Mouse (Mus musculus) urinary bladder, postnatal 14 days (tissue): ENCODE measurements around the gene Bcar1.
A peak's percentile ranks its signal among the peaks of the same experiment; 100 is the strongest.

Experiments
- DNase-seq: peaks from one replicate; pipeline ENCODE4 v3.0.0; 2021; ENCODE audit warnings: low spot score

Gene Bcar1

DNA sequence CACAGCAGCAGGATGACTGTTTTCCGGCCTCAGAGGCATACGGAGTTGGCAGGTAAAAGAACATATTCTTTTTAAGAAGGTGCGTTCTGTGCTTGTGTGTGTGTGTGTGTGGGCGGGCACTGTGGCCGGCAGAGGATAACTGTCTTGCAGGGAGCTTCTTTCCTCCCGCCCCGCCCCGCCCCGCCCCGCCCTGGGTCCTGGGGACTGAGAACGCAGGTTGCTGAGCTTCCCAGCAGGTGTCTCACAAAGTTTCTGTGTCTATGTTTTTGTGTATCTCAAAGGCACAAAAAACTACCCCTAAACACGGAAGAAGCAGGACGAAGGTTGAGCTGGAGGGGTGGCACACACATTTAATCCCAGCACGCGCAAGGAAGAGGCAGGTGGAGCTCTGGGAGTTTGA, 25.7 kb upstream of the Bcar1 start:
- DNase-seq = no peak

GRCm38 (mm10) chr8:111768651-111769050, 25.0 kb upstream of the Bcar1 start:
- DNase-seq = no peak

DNA sequence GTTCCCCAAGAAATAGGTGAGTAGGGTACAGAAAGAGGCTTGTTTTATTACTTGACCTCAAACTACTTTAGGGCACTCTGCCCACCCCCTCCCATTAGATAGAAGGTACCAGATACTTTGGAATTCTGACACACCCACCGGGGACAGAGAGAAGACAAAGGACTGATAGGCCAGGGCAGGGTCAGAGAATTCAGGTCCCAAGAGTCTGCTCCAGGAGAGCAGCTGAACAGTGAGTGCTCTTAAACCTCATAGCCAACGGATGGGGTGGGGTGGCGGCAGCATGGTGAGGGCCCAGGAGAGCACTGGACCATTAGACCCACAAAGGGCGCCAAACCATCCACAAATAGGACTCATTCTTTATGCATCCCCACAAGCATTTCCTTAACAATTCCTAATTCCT, 22.0 kb upstream of the Bcar1 start:
- no peak for DNase-seq

- DNase-seq = no peak
Measured at GRCm38 (mm10) chr8:111765096-111765495, 21.5 kb upstream of the Bcar1 start.

- no peak for DNase-seq
Measured at GRCm38 (mm10) chr8:111760708-111761107, 17.1 kb upstream of the Bcar1 start.

DNA sequence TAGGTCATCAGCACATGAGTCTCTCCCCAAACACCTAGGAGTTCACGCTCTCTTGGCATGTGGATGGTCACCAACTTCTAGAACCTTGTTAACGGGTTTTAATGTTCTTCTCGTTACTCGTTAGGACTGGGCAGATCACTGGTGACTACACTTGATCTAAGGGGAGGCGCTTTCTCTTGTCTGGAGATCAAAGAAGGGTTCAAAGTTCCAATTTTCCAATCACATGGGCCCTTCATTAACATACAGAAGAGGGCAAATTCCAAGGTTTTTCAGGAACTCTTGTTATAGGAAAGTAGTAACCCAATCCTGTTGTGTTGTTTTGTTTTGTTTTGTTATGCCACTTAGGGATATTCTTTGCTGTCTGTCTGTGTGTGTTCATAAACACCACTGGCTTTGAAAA, 15.2 kb upstream of the Bcar1 start:
- no peak for DNase-seq

DNA sequence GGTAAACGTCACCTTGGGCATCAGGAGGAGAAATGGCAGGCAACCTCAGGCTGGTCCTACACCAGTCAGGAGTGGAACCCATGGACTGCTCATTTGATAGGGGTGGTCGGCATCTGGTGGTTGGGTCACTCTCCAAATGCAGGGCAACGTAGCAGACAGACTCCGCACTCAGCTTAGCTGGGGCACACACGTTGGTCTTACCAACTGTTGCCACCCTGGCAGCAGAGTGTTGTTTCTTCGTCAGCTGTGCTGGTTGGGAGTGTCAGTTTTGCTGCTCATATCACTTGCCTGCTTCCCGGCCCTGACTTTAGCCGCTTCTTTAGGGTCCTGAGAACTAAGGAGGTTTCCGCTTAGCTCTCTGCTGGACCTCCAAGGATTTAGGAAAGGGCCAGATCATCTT, 14.0 kb upstream of the Bcar1 start:
- no peak for DNase-seq

DNA sequence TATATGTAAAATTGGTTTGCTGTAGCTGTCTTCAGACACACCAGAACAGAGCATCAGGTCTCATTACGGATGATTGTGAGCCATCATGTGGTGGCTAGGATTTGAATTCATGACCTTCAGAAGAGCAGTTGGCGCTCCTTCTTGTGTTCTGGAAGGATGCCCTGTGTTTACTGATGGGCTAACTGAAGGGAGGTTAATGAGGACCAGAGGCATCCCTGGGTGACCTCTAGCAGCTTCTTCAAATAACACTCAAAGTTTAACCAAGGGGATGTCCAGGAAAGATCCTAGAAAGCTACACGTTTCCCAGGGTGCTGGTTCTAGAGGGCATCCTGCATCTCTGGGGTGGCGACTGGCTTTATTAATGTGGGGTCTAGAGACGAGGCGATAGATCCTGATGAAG, 11.1 kb upstream of the Bcar1 start:
- no peak for DNase-seq

DNA sequence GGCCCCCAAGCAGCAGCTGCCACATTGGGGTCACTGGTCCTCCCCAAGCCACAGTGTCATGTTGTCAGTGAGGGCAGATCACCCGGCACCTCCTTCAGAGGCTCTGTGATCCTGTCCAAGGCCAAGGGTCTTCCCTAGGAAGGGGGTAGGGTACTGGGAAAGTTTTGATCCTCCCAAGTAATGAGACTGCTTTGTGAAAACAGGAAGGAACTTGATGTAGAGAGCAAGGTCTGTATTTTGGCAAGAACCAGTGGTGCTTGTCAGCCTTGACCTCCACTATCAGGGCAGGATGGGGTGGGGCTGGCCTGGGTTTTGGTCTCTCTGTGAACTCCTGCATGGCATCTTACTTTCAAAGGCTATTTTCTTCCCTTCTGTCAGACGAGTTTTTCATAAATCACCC, 10.5 kb upstream of the Bcar1 start:
- DNase-seq = no peak

DNA sequence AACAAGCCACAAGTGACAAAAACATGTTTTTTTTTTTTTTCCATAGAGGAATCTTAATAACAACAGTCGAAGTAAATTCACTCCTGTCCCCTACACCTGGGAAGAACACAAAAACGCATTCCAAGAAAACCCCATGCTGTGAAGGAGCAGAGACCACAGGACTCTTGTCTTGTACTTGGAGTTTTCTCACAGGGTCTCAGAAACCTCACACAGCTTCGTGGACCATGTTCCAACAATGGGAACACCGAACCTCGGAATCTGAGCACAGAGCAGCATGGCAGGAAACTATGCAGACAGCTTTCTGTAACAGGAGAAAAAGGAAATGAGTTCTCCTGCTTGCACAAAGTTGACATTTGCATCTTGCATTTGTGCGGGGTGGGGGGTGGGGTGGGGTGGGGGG, 5.2 kb upstream of the Bcar1 start:
- DNase-seq = no peak

GRCm38 (mm10) chr8:111747866-111748649, 4.4 kb upstream of the Bcar1 start:
- no peak for DNase-seq

GRCm38 (mm10) chr8:111746582-111747465, 3.2 kb upstream of the Bcar1 start:
- DNase-seq = peak; percentile 63

- peak; percentile 85 for DNase-seq
Measured at GRCm38 (mm10) chr8:111745591-111746418, 2.2 kb upstream of the Bcar1 start.

DNA sequence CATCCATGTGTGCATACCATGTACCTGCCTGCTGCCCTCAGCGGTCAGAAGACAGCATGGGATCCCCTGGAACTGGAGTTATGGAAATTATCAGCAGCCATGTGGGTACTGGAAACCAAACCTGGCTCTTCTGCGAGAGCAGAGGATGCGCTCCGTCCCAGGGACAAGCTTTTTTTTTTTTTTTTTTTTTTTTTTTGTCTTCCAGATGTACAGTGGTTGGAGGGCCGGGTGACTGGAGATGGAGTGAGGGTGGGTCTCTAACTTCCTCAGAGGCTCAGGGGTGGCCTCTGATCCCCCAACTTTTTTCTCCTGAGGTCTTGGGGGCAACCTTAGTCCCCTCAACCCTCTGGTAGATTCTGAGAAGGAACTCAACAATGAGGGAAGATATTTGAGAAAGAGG, 1.5 kb upstream of the Bcar1 start:
- no peak for DNase-seq

GRCm38 (mm10) chr8:111743101-111743791, 363 bp downstream of the Bcar1 start:
- DNase-seq = no peak

DNA sequence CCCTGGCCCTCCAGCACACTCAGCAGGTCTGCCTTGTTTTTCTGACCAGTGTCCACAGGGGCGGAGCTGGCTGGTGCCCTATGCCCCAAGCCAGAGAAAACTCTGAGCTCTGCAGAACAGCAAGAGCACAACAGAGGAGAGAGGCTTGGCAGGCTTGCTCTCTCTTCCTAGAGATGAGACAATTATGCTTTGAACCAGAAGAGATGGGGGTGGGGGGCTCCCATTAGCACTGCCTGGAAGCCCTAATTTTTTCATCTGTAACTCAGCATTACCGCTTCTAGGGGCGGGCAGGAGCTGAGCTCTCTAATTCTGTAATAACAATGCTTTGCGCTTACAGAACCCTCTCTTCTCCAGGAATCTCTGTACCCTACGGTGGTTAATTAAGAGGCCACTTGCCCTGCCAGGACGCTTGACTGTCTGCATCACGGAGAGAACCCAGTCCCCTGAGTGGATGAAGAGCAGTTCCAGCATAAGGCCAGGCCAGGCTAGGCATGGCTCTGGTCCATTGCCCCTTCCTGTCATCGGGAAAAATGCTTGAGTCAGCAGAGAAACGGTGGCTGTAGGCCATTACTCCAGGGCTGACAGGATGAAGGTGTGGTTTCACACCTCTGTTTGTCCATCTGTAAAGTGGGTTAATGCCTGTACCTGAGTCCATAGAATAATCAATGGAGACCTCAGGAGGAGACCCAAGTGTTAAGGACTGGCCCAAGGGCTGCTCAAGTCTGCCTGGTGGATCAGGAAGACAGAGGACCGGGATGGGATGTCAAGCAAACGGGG, 1.2 kb downstream of the Bcar1 start:
- DNase-seq = no peak

- no peak for DNase-seq
Measured at GRCm38 (mm10) chr8:111741556-111741955, 2.1 kb downstream of the Bcar1 start.

DNA sequence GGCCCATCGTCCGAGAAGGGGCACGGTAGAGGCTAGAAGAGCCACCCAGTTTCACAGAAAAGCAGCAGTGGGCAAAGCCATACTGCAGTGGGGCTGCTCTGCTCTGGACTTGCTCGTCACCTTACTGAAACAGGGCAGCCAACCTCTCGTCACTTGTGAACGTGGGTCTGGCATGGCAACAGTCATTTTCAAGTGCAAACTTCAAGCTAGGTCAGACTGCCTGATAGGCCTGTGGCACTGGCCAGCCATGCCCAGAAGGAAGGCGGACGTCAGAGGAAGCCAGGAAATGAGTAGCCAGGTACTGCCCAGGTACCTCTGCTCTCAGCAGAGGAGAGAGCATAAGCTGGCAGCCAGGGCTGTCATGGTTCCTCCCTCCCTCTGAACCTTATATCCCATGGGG, 2.6 kb downstream of the Bcar1 start:
- DNase-seq = no peak

GRCm38 (mm10) chr8:111740301-111740711, 3.3 kb downstream of the Bcar1 start:
- DNase-seq = no peak

DNA sequence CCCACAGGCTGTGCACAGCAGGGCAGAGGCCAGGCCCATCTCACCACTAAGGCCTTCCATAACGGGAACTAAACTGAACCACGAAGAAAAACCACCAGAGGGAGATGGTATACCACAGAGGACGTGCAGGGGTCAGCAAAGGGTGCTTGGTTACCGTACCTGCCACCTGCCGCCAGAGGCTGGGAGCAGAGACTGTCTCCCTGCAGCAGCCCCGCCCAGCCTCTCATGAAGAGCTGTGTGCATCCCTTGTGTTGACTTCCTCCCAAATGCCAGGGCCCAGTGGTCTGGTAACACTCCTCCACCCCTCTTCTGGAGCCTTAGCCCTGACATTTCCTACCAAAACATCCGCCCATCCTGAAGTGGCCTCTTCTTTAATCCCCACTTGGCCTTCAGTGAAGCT, 4.0 kb downstream of the Bcar1 start:
- no peak for DNase-seq

- DNase-seq = no peak
Measured at GRCm38 (mm10) chr8:111738867-111739266, 4.7 kb downstream of the Bcar1 start.
